Mouse (Mus musculus): Measurements from ENCODE around the gene Slc7a10.

The Slc7a10 gene

DNA sequence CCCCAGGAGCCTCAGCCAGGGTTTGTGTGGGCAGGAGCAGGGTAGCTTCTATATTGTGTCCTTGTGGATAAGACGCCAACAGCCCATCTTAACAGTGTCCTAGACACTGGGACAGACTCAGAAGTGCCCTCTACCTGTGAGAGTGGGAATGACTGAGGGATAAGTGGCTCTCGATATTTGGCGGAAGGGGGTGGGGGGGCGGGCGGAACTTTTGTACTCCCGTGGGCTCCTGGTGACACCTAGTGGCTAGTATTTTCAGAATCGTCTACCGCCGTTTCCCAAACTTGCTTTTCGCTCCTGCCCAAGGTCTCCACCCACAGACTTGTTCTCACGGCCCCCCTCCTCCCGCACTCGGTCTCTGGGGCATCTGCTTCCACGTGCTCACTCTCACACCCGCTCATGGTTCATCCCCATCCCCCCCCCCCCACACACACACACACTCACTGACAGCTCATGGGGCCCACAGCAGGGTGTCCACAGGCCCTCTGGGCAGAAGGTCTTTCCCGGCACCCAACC, 14.3 kb upstream of the Slc7a10 start:
- in situ Hi-C loops (cut with MboI, MseI), result loop anchor here (5.0 to 10.0 kb wide), 3 partner anchors 140 to 767 kb away; no protein-coding TSS in a partner anchor

- in situ Hi-C loops (cut with MboI, MseI), result loop anchor here (5.0 to 10.0 kb wide), 3 partner anchors 140 to 768 kb away; no protein-coding TSS in a partner anchor
Observed at GRCm38 (mm10) chr7:35172519-35172918, 13.7 kb upstream of the Slc7a10 start.

DNA sequence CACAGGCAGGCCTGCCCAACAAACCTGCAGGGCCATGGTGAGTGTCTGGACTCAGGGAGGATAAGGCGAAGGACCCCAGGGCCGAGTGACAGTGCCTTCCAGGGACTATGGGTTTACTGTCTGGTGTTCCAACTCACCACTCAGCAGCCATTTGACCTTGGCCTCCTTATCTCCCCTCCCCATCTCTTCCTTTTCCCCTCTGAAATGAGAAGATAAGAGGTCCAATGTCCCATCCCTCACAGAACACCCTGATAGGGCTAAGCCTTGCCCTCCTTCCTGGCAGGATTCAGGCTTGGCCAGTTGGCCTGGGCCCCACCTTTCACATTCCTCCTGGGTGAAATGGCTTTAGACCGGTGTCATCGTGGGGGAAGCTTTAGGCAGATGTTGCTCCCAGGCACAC, 10.7 kb upstream of the Slc7a10 start:
- in situ Hi-C loops (cut with MboI, MseI), result loop anchor here (5.0 to 10.0 kb wide), 3 partner anchors 82 to 771 kb away; no protein-coding TSS in a partner anchor

DNA sequence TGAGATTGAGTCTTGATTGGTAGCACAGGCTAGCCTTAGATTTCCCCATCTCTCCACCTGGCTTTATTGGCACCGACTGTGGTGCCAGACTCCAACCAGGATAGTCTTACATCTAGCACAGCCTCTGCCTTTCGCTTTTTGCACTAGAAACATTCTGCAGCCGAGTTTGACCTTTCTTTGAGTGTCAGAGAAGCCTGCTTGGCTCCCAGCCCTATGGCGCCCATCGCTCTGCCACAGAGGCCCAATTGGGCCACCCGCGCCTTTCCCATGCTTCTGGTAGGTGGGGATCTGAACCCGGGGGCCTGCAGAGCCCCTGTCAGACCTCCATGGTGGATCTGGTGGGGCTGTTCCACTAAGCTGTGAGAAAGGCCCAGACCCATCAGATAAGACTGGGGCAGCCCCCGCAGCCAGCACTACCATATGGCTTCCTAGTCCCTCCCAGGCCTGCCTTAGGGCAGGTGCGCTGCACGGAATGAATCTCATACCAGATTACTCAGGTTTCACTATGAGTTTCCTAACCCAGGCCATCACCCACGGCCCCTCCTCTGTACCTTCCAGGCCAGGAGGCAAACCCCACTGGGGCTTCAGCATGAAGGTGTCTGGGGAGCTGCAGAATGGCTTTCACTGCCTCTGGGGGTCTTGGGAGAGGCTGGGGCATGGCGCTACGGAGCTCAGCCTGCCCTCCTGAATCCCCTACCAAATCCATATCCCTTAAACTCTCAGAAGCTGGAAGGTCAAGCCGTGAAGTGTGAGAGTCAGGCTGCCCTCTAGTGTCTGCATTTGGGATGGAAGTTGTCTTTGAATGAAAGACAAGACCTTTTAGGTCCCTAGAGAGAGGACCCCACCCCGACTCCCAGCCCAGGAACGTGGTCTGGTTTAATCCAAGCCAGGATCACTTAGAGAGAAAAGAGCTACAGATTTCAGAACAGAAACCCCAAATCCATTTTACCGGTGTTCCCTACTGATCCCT, 9.5 kb upstream of the Slc7a10 start:
- in situ Hi-C loops (cut with MboI, MseI), result loop anchor here (5.0 to 10.0 kb wide), 3 partner anchors 81 to 772 kb away; no protein-coding TSS in a partner anchor

DNA sequence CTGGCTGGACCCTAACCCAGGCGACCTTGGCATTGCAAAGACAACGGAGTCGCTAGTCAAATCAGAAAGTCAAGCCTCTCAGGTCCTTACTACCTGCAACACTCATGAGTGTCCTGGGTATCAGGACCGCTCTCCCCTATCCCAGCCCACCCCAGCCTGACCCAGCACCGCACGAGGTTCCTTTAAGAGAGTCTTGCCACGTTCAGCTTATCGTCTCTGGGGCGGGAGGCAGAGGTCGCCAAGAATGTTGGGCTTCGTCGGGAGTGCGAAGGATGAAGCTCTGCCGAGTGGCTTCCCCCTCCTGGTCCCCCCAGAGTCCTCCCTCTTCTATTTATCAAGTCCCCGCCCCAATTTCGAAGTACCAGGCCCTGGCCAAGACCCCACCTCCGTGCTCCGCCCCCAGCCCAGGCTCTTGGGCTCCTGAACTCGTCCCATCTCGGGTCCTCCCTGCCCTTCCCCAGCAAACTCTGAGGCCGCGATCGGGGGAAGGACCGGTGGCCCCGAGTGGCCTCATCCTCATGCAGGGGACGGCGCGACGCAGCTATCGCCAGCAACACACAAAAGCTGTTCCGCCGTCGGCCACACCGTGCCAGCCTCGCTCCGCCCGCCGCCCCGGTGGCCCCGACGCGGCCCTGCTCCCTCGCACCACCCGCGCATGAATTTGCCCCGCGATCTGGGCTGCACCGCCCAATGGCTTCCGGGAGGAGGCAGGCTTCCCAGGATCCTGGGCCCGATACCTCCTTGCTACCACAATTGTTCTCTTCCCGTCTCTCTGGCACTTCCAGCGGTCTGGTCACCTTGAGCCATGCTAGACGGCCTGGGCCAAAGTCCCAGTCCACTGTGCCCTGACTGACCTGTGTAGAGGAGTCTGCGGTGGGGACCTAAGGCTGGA, 1.1 kb upstream of the Slc7a10 start:
- in situ Hi-C loops (cut with MboI, MseI), result no loop called here

- in situ Hi-C loops (cut with MboI, MseI), result no loop called here
Observed at GRCm38 (mm10) chr7:35189699-35190098, 3.5 kb downstream of the Slc7a10 start.

- in situ Hi-C loops (cut with MboI, MseI), result no loop called here
Observed at GRCm38 (mm10) chr7:35191276-35191675, 5.1 kb downstream of the Slc7a10 start.

DNA sequence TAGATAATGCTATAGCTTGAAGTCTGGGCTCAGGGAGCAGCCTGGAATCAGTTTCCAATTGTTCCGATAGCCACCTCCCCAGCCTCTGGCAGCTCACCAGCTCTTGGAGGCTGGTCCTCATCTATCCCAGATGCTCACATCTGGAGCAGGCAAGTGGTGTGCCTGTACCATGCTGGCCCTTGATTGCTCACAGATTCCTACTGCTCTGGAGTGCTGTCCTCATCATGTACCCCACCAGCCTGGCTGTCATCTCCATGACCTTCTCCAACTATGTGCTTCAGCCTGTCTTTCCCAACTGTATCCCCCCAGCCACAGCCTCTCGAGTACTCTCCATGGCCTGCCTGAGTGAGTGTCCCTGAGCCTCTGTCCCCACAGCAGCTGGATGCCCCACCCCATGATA, 10.8 kb downstream of the Slc7a10 start:
- in situ Hi-C loops (cut with MboI, MseI), result no loop called here

GRCm38 (mm10) chr7:35198981-35199754, 13.0 kb downstream of the Slc7a10 start:
- in situ Hi-C loops (cut with MboI, MseI), result no loop called here

DNA sequence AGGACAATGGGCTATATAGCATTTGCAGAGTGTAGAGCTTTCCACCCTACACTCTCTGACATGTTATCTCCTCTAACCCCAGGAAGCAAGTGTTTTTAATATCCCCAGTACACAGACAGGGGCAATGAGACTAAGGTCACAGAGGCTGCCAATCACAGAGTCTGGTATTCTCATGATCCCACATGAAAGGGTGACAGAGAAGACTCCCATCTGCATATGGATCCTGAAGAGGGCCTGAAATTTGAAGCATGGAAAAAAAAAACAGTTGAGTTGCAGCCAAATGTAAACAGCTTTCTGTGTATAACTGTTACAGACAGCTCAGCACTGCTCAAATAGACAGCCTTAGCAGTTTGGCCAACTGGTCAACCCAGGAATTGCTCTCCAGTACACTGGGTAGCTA, 13.6 kb downstream of the Slc7a10 start:
- in situ Hi-C loops (cut with MboI, MseI), result no loop called here

DNA sequence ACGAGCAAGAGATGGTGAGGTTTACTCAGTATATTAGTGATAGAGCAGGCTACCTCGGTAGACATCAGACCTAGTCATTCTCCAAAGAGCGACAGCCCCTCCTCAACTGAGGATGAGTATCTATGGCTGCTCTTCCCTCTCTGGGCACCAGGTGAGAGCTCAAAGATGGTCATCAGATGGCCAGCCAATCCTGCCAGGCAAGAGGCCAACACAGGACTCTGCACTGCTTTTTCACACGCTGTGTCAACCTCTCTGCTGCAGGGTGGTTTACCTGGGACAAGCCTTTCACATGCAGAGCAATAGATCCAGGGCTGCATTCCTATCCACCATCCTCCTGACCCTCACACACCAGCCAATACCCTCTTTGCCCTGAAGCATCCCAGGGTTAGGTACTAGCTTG, 25.6 kb downstream of the Slc7a10 start:
- in situ Hi-C loops (cut with MboI, MseI), result no loop called here

DNA sequence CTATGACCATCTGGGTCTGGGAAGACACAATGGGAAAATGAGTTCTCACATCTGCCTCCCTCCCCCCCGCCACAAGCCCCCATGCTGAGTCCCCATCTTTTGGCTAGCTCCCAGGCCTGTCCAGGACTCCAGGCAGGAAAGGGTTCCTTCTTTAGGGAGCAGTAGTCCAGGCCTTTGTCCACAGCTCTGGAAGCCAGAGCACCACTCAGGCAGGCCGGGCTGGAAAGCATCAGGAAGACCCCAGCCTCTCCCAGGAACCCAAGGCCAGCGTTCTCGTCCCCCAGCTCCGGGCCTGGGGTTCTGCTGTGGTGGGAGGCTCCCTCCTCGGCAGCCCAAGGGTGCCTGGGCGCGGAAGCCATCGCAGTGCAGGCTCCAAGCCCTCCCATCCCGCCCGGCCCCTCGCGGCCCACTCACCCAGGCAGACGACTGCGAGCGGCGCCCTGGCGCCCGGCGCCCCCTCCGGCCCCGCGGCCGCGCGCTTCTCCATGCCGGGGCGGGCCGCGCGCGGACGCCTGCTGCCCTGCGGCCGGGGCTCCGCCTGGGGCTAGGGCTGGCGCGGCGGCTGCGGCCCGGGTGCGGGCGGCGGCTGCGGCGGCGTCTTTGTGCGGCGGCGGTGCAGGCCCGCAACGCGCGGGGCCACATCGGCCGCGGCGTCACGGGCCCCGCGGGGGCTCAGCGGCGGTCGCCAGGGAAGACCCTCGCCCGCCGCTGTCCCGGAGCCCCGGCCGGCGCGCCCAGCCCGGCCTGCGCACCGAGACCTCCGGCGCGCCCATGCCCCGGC, 28.4 kb downstream of the Slc7a10 start:
- in situ Hi-C loops (cut with MboI, MseI), result no loop called here

DNA sequence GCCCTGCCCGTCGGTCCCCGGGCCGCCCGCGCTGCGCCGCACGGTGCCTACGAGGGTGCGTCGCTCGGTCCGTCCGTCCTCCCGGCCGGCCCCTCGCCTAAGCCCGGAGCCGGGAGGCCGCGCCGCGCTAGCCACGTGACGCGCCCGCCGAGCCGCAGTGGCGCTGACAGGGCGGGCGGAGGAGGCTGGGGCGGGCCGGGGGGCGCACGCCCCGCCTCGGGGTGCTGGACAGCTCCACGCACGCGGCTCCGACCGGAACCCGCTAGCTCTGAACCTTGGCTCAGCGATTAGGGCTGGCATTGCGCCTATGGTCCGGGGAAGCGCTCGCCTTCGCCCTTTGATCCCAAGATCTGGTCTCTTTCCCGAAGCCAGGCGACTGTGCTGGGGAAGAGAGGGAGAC, 29.0 kb downstream of the Slc7a10 start, which contains the start of gene Lrp3:
Lrp3 (minus strand) TSS at position 274 of the 400 bp plus-strand sequence.
- in situ Hi-C loops (cut with MboI, MseI), result no loop called here

- in situ Hi-C loops (cut with MboI, MseI), result no loop called here
Observed at GRCm38 (mm10) chr7:35215731-35216130, 29.5 kb downstream of the Slc7a10 start.

DNA sequence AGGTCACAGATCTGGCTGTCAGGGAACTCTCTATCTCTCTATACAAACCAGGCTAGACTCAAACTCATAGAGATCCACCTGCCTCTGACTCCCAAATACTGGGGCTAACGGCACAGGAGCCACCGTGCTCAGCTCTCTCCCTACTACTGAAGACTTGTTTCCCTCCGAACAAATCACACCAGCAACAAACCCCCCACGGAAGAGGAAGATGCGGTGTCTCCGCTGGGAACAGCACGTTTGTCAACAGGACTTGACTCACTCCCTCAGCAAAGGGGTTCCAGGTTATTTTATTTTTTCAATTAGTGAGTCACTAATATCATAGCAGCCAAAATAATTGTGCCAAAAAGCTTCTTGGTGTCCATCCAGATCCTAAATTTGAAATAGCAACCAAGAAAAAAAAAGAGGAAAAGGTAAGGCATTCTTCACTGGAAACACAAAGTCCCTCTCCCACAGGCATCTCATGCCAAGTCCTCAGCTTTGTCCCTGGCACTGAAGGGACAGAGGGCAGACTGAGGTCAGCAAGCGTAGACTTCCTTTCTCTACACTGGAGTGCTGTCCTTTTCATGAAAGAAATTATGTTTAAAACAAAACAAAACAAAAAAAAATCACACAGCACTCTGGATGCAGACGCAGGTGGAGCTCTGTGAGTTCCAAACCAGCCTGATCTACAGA, 34.6 kb downstream of the Slc7a10 start:
- in situ Hi-C loops (cut with MboI, MseI), result no loop called here

DNA sequence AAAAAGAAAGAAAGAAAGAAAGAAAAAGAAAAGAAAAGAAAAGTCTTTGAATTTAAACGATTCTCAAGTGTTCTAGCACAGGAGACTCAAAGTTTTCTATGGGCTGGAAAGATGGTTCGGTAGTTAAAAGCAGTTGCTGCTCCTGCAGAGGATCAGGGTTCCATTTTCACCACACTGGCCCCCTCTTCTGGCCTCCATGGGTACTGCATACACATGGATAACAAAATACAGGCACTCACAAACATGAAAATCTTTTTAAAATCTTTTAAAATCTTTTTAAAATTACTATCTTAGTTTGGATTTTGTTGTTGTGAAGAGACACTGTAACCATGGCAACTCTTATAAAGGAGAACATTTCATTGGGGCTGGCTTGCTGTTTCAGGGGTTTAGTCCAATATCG, 44.1 kb downstream of the Slc7a10 start:
- in situ Hi-C loops (cut with MboI, MseI), result loop anchor here (5.0 kb wide), 1 partner anchor 167 kb away; the partner anchor contains the start of genes Cep89 and Faap24

- in situ Hi-C loops (cut with MboI, MseI), result loop anchor here (5.0 kb wide), 1 partner anchor 164 kb away; the partner anchor contains the start of genes Cep89 and Faap24
Observed at GRCm38 (mm10) chr7:35232796-35233455, 46.7 kb downstream of the Slc7a10 start.

DNA sequence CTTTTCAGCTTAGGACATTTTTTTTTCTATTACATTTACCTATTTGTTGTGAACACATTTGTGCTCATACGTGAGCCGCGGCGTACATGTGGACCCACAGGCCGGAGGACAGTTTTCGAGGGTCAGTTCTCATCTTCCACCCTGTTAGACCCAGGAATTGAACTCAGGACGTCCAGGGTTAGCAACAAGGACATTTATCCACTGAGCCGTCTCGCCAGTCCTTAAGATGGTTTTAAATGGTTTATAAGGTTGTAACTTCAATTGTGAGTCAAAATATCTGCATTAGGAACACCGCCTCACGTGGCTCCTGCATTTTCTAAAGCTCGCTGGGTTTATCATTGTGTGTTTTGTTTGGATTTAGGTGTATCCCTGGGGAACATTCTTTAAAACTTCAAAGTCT, 47.7 kb downstream of the Slc7a10 start:
- in situ Hi-C loops (cut with MboI, MseI), result loop anchor here (5.0 kb wide), 1 partner anchor 163 kb away; the partner anchor contains the start of genes Cep89 and Faap24
